Mouse (Mus musculus): ENCODE measurements around the gene B4galt4. TPM values are rescaled to one million over a fixed set of nuclear protein-coding genes. Genes with fewer than 3 reads are reported as not detected.

B4galt4 gene
- polyA plus RNA-seq, 1 experiment from 2014 or later, result 30.6 TPM

- Histone ChIP-seq H3K36me3 (peaks cover 32% of the 10 kb centered on the region), H3K27me3 (no peaks in the 10 kb centered on the region), H3K4me1 (peaks cover 28% of the 10 kb centered on the region; the same call in 1 of the 2 replicates), H3K4me3 (replicated peaks) (no peak overlapping the region), H3K4me2 (no peak overlapping the region), H3K9ac (no peak overlapping the region), H3K27ac (no peak overlapping the region), H3K9me3 (replicated peaks) (no peaks in the 10 kb centered on the region)
- 85% methylated on average over 5 of the region's 5 CpGs for WGBS
- ATAC-seq (replicated peaks; ENCODE audit: low FRiP score), result no peak
Measured at GRCm38 (mm10) chr16:38760239-38760638, 18.2 kb downstream of the B4galt4 start.

- Histone ChIP-seq H3K27ac (no peak overlapping the region), H3K36me3 (peaks cover 33% of the 10 kb centered on the region), H3K9ac (no peak overlapping the region), H3K4me3 (replicated peaks) (no peak overlapping the region), H3K4me1 (peaks cover 24% of the 10 kb centered on the region; the same call in 1 of the 2 replicates), H3K4me2 (no peak overlapping the region), H3K27me3 (no peaks in the 10 kb centered on the region), H3K9me3 (replicated peaks) (no peaks in the 10 kb centered on the region)
- no peak for ATAC-seq (replicated peaks; ENCODE audit: low FRiP score)
- 80% methylated on average over 6 of the region's 6 CpGs for WGBS
Measured at GRCm38 (mm10) chr16:38760834-38761375, 18.8 kb downstream of the B4galt4 start.

- Histone ChIP-seq H3K4me2 (no peak overlapping the region), H3K9me3 (replicated peaks) (no peaks in the 10 kb centered on the region), H3K4me1 (peaks cover 17% of the 10 kb centered on the region; the same call in 1 of the 2 replicates), H3K4me3 (replicated peaks) (no peak overlapping the region), H3K9ac (no peak overlapping the region), H3K27me3 (no peaks in the 10 kb centered on the region), H3K36me3 (peaks cover 37% of the 10 kb centered on the region), H3K27ac (no peak overlapping the region)
- WGBS, result 78% methylated on average over 5 of the region's 5 CpGs
- no peak for ATAC-seq (replicated peaks; ENCODE audit: low FRiP score)
Measured at GRCm38 (mm10) chr16:38761972-38762371, 19.9 kb downstream of the B4galt4 start.

GRCm38 (mm10) chr16:38762401-38762800 lies 20.3 kb downstream of the B4galt4 start:
- 62% methylated on average over 8 of the region's 8 CpGs for WGBS
- Histone ChIP-seq H3K27ac (no peak overlapping the region), H3K27me3 (no peaks in the 10 kb centered on the region), H3K36me3 (peaks cover 39% of the 10 kb centered on the region), H3K4me2 (no peak overlapping the region), H3K4me3 (replicated peaks) (no peak overlapping the region), H3K4me1 (peaks cover 17% of the 10 kb centered on the region; the same call in 1 of the 2 replicates), H3K9ac (no peak overlapping the region), H3K9me3 (replicated peaks) (no peaks in the 10 kb centered on the region)
- no peak for ATAC-seq (replicated peaks; ENCODE audit: low FRiP score)

- H3K27me3 ChIP-seq, result no peaks in the 10 kb centered on the region
- H3K27ac ChIP-seq, result peak overlapping the region; percentile 51
- ATAC-seq (replicated peaks; ENCODE audit: low FRiP score), result no peak
- H3K36me3 ChIP-seq, result peaks cover 39% of the 10 kb centered on the region
- no peak overlapping the region for H3K4me2 ChIP-seq
- no peak overlapping the region for H3K4me3 ChIP-seq (replicated peaks)
- peaks cover 17% of the 10 kb centered on the region; the same call in 1 of the 2 replicates for H3K4me1 ChIP-seq
- no peak overlapping the region for H3K9ac ChIP-seq
- no peaks in the 10 kb centered on the region for H3K9me3 ChIP-seq (replicated peaks)
- 78% methylated on average over 4 of the region's 4 CpGs for WGBS
Measured at GRCm38 (mm10) chr16:38763508-38763907, 21.4 kb downstream of the B4galt4 start.

- no peak overlapping the region for H3K9ac ChIP-seq
- 58% methylated on average over 3 of the region's 3 CpGs for WGBS
- H3K4me2 ChIP-seq, result no peak overlapping the region
- ATAC-seq (replicated peaks; ENCODE audit: low FRiP score), result no peak
- H3K4me3 ChIP-seq (replicated peaks), result no peak overlapping the region
- peaks cover 12% of the 10 kb centered on the region; the same call in 1 of the 2 replicates for H3K4me1 ChIP-seq
- H3K27me3 ChIP-seq, result peaks cover 3% of the 10 kb centered on the region; the same call in 1 of the 2 replicates
- H3K9me3 ChIP-seq (replicated peaks), result no peaks in the 10 kb centered on the region
- no peak overlapping the region for H3K27ac ChIP-seq
- peaks cover 35% of the 10 kb centered on the region for H3K36me3 ChIP-seq
Measured at GRCm38 (mm10) chr16:38766671-38767070, 24.6 kb downstream of the B4galt4 start.

GRCm38 (mm10) chr16:38767761-38768160 lies 25.7 kb downstream of the B4galt4 start:
- no peak overlapping the region for H3K4me3 ChIP-seq (replicated peaks)
- no peak for ATAC-seq (replicated peaks; ENCODE audit: low FRiP score)
- peaks cover 35% of the 10 kb centered on the region for H3K36me3 ChIP-seq
- H3K9ac ChIP-seq, result no peak overlapping the region
- WGBS, result 89% methylated on average over 8 of the region's 8 CpGs
- peaks cover 15% of the 10 kb centered on the region for H3K4me1 ChIP-seq
- H3K9me3 ChIP-seq (replicated peaks), result no peaks in the 10 kb centered on the region
- no peak overlapping the region for H3K4me2 ChIP-seq
- no peak overlapping the region for H3K27ac ChIP-seq
- H3K27me3 ChIP-seq, result peaks cover 5% of the 10 kb centered on the region; the same call in 1 of the 2 replicates

GRCm38 (mm10) chr16:38768386-38768785 lies 26.3 kb downstream of the B4galt4 start:
- 92% methylated on average over 8 of the region's 8 CpGs for WGBS
- no peak overlapping the region for H3K4me3 ChIP-seq (replicated peaks)
- no peaks in the 10 kb centered on the region for H3K9me3 ChIP-seq (replicated peaks)

GRCm38 (mm10) chr16:38769529-38769928 lies 27.5 kb downstream of the B4galt4 start:
- Histone ChIP-seq H3K9ac (no peak overlapping the region), H3K36me3 (peaks cover 31% of the 10 kb centered on the region), H3K27me3 (peaks cover 5% of the 10 kb centered on the region; the same call in 1 of the 2 replicates), H3K27ac (no peak overlapping the region), H3K4me3 (replicated peaks) (no peak overlapping the region), H3K9me3 (replicated peaks) (no peaks in the 10 kb centered on the region), H3K4me2 (no peak overlapping the region), H3K4me1 (peaks cover 19% of the 10 kb centered on the region)
- no peak for ATAC-seq (replicated peaks; ENCODE audit: low FRiP score)
- 71% methylated on average over 9 of the region's 9 CpGs for WGBS

More at GRCm38 (mm10) chr16:38768386-38768785, 26.3 kb downstream of the B4galt4 start:
- no peak for ATAC-seq (replicated peaks; ENCODE audit: low FRiP score)
- Histone ChIP-seq H3K36me3 (peaks cover 35% of the 10 kb centered on the region), H3K4me1 (peaks cover 19% of the 10 kb centered on the region), H3K27me3 (peaks cover 5% of the 10 kb centered on the region; the same call in 1 of the 2 replicates), H3K4me2 (no peak overlapping the region), H3K9ac (no peak overlapping the region), H3K27ac (no peak overlapping the region)

- Histone ChIP-seq H3K4me2 (no peak overlapping the region), H3K9ac (no peak overlapping the region), H3K9me3 (replicated peaks) (no peaks in the 10 kb centered on the region), H3K4me1 (peaks cover 21% of the 10 kb centered on the region), H3K27ac (no peak overlapping the region), H3K27me3 (peaks cover 5% of the 10 kb centered on the region), H3K4me3 (replicated peaks) (no peak overlapping the region), H3K36me3 (peaks cover 24% of the 10 kb centered on the region)
- ATAC-seq (replicated peaks; ENCODE audit: low FRiP score), result no peak
- WGBS, result 95% methylated on average over 6 of the region's 6 CpGs
Measured at GRCm38 (mm10) chr16:38771145-38771544, 29.1 kb downstream of the B4galt4 start.

GRCm38 (mm10) chr16:38772906-38773496 lies 30.9 kb downstream of the B4galt4 start:
- ATAC-seq (replicated peaks; ENCODE audit: low FRiP score), result peak; percentile 41
- H3K27me3 ChIP-seq, result peaks cover 7% of the 10 kb centered on the region
- no peak overlapping the region for H3K4me3 ChIP-seq (replicated peaks)
- peak overlapping the region; percentile 56 for H3K27ac ChIP-seq
- H3K9me3 ChIP-seq (replicated peaks), result no peaks in the 10 kb centered on the region
- H3K4me1 ChIP-seq, result peaks cover 21% of the 10 kb centered on the region
- H3K4me2 ChIP-seq, result peak overlapping the region; percentile 38
- H3K9ac ChIP-seq, result no peak overlapping the region
- peaks cover 9% of the 10 kb centered on the region for H3K36me3 ChIP-seq
- 11% methylated on average over 12 of the region's 12 CpGs for WGBS

- ATAC-seq (replicated peaks; ENCODE audit: low FRiP score), result no peak
- H3K27ac ChIP-seq, result no peak overlapping the region
Measured at GRCm38 (mm10) chr16:38774964-38775746, 33.1 kb downstream of the B4galt4 start.

More at GRCm38 (mm10) chr16:38774964-38775746, 33.1 kb downstream of the B4galt4 start:
- 36% methylated on average over 7 of the region's 7 CpGs for WGBS
- H3K36me3 ChIP-seq, result no peaks in the 10 kb centered on the region
- H3K4me3 ChIP-seq (replicated peaks), result no peak overlapping the region
- H3K4me2 ChIP-seq, result no peak overlapping the region
- H3K9ac ChIP-seq, result no peak overlapping the region
- H3K4me1 ChIP-seq, result peaks cover 21% of the 10 kb centered on the region
- H3K9me3 ChIP-seq (replicated peaks), result no peaks in the 10 kb centered on the region
- peaks cover 11% of the 10 kb centered on the region for H3K27me3 ChIP-seq

Measured in kidney, embryonic 15.5 days (tissue).